Mouse (Mus musculus) stomach, embryonic 16.5 days (tissue): ENCODE measurements around the gene Kif1c. TPM values are rescaled to one million over a fixed set of nuclear protein-coding genes. Genes with fewer than 3 reads are reported as not detected.

Source experiments
- ATAC-seq: fragments of 200-750 bp; cut with Nextera tagmentation; 2 replicates; pipeline ENCODE4 v1.8.0; 2017; ENCODE audit warnings: moderate number of reproducible peaks, moderate TSS enrichment; ENCODE audit not compliant: insufficient read depth, low FRiP score
- H3K27ac ChIP-seq: fragments of 300-500 bp; sonication (generic); 2 replicates; pipeline ENCODE4 v1.5.1; 2014; ENCODE audit warnings: low read length
- H3K27me3 ChIP-seq: fragments of 300-500 bp; sonication (generic); 2 replicates; pipeline ENCODE4 v1.6.1; 2014; ENCODE audit warnings: low read length, control low read depth, mixed read lengths; ENCODE audit not compliant: control insufficient read depth, insufficient read depth
- H3K36me3 ChIP-seq: fragments of 300-500 bp; sonication (generic); 2 replicates; pipeline ENCODE4 v1.6.1; 2014; ENCODE audit warnings: low read length; ENCODE audit not compliant: control insufficient read depth, insufficient read depth
- H3K4me1 ChIP-seq: fragments of 300-500 bp; sonication (generic); 2 replicates; pipeline ENCODE4 v1.6.1; 2014; ENCODE audit warnings: low read length, control low read depth, mixed read lengths; ENCODE audit not compliant: control insufficient read depth, insufficient read depth
- H3K4me2 ChIP-seq: fragments of 300-500 bp; sonication (generic); 2 replicates; pipeline ENCODE4 v1.6.1; 2014; ENCODE audit warnings: low read depth, low read length, mixed read lengths
- H3K4me3 ChIP-seq: fragments of 300-500 bp; sonication (generic); replicated peaks from 2 replicates; pipeline ENCODE4 v1.5.1; 2014; ENCODE audit warnings: mild to moderate bottlenecking, low read length
- H3K9ac ChIP-seq: fragments of 300-500 bp; sonication (generic); 2 replicates; pipeline ENCODE4 v1.6.1; 2014; ENCODE audit warnings: low read length
- H3K9me3 ChIP-seq: fragments of 300-500 bp; sonication (generic); replicated peaks from 2 replicates; pipeline ENCODE4 v1.6.1; 2016; ENCODE audit warnings: low read length, control low read depth; ENCODE audit not compliant: control insufficient read depth
- WGBS: fragments of 180-500 bp; shearing (Covaris S2); extraction: QIAGEN DNeasy Blood & Tissue Kit; methylation state at CpG from one replicate; pipeline ENCODE4 v1.1.7; 2014; 5-methylcytosine and 5-hydroxymethylcytosine counted together
- polyA plus RNA-seq: library from polyadenylated mRNA; unstranded; fragments of >200 nt; fragmentation: Nextera tagmentation; extraction: Ambion mirVana; gene quantifications from 2 replicates; pipeline ENCODE4 v1.2.1, GENCODE M21; 2015

Gene Kif1c
- polyA plus RNA-seq, 1 experiment from 2014 or later = 3.0 TPM

DNA sequence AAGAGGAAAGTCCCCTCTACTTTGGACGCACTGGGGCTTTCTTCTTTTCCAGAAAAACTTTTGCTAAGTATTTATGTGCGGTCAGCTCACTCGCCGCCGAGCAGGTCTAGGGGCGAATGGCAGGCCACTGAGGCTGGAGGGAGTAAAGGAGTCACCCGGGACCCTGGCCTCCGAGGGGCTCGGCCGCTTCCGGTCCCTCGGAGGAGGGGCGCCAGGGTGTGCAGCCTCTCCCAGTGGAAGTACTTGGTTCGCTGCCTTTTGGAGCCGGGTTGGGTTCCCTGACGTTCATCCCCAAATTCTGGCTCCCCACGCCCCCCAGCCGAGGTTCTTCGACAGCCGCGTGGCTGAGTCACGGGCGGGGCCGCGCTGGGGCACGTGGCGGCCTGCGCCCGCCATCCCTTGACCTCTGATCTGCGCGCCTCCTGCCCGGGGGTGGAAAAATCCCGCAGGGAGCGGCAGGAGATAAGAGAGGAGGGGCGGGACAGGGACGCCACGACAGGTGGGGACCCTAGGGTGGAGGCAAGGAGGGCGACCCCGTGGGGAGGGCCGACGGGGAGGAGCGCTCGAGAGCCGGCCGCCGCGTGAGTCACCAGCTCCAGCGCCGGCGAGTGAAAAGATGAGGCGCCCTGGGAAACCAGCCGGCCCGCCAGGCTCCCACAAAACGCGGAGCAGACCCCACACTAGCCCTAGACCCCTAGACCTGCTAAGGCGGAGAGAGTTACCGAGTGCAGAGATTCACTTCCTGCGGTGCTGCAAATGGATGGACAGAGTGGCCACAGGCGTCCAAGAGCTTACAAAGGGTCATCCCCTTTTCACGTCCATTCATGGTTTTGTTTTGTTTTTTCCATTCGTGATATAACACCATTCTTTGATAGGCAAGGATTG, 44.5 kb upstream of the Kif1c start:
- Histone ChIP-seq H3K9me3 (no peaks in the 10 kb centered on the region), H3K9ac (peak overlapping the region; percentile 99), H3K36me3 (peaks cover 12% of the 10 kb centered on the region), H3K4me1 (peaks cover 41% of the 10 kb centered on the region), H3K27me3 (no peaks in the 10 kb centered on the region), H3K4me3 (peak overlapping the region; percentile 100), H3K4me2 (peak overlapping the region; percentile 92), H3K27ac (peak overlapping the region; percentile 99)
- under 1% methylated on average over 61 of the region's 61 CpGs for WGBS
- peak; percentile 51 for ATAC-seq

DNA sequence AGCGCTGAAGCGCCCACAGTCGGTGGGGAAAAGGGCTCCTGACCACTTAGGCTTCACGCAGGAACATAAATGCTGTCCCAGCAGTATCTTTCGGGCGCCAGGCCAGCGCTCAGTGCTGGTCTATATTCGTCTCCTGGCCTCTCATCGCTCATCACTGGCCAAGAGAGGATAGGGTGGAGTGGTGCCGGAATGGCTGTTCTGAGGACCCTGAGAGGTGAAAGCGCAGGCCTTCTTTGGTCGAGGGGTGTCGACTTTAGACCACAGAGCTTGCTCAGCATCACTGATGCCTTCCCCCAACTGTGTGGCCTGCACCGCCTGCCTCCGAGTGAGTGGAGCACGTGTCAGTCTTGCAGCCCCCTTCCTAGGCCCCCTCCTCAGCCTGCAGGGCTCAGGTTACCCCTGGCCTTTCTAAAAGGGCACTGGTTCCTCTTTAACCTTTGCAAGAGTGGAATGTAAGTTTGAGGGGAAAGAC, 43.9 kb upstream of the Kif1c start:
- Histone ChIP-seq H3K36me3 (peaks cover 9% of the 10 kb centered on the region), H3K9me3 (no peaks in the 10 kb centered on the region), H3K27ac (peak overlapping the region; percentile 99), H3K4me3 (peak overlapping the region; percentile 100), H3K27me3 (no peaks in the 10 kb centered on the region), H3K4me1 (peaks cover 34% of the 10 kb centered on the region), H3K4me2 (peak overlapping the region; percentile 92), H3K9ac (peak overlapping the region; percentile 99)
- WGBS = 9% methylated on average over 16 of the region's 16 CpGs
- ATAC-seq = no peak

DNA sequence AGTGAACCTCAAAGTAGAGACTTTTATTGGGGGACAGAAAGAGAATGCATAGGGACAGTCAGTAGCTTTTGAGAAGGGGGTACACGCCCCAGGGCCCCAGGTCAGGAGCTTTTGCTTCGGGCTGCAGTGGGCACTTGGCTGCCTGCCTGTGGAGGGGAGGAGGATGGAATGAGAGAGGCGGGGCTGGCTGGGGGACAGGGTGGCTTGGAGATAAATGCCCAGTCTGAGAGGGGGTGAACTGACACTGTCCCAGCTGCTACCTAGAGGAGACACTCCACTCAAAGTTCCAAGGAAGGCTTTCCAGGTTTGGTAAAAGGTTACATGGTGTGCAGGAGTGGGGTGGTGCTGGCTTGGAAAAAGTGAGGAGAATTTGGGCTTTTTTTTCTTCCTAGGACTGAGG, 43.4 kb upstream of the Kif1c start, which contains the start of gene Eno3:
Gene Eno3, plus strand, starts transcription at position 239 of the 400 bp plus-strand sequence.
- H3K27me3 ChIP-seq = no peaks in the 10 kb centered on the region
- WGBS = 16% methylated on average over 3 of the region's 3 CpGs
- peaks cover 30% of the 10 kb centered on the region for H3K4me1 ChIP-seq
- H3K9ac ChIP-seq = peak within 1 kb of the TSS; percentile 99
- H3K27ac ChIP-seq = peak within 1 kb of the TSS; percentile 99
- H3K4me2 ChIP-seq = peak within 1 kb of the TSS; percentile 92
- no peak for ATAC-seq
- H3K36me3 ChIP-seq = peaks cover 7% of the 10 kb centered on the region
- no peaks in the 10 kb centered on the region for H3K9me3 ChIP-seq
- H3K4me3 ChIP-seq = peak within 1 kb of the TSS; percentile 100

- no peak overlapping the region for H3K9ac ChIP-seq
- H3K4me2 ChIP-seq = no peak overlapping the region
- 0 out of 2 replicates have a peak overlapping the region, but pooled peaks have one; percentile 99 for H3K27ac ChIP-seq
These were observed 42.8 kb upstream of the Kif1c start for GRCm38 (mm10) chr11:70657573-70657972.

DNA sequence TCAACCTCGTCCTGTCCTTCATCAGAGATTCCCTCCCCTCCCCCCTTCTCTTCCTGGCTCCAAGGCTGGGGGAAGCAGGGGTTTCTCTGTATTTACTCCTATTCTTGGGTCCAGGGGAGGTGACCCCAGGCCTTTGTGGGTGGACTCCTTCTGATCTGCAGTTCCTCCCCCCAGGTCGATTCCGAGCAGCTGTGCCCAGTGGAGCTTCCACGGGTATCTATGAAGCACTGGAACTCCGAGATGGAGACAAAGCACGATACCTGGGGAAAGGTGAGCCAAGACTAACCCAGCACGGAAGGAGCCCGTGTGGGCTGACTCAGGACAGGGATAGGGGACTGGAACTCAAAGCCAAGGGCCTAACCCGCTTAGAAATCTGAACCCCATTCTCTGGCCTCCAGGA, 42.4 kb upstream of the Kif1c start:
- H3K4me1 ChIP-seq = peaks cover 20% of the 10 kb centered on the region
- no peak for ATAC-seq
- H3K36me3 ChIP-seq = no peaks in the 10 kb centered on the region
- no peak overlapping the region for H3K9ac ChIP-seq
- H3K27ac ChIP-seq = no peak overlapping the region
- H3K9me3 ChIP-seq = no peaks in the 10 kb centered on the region
- WGBS = 55% methylated on average over 9 of the region's 9 CpGs
- H3K27me3 ChIP-seq = no peaks in the 10 kb centered on the region
- H3K4me3 ChIP-seq = no peak overlapping the region
- H3K4me2 ChIP-seq = no peak overlapping the region

More at GRCm38 (mm10) chr11:70657573-70657972, 42.8 kb upstream of the Kif1c start:
- no peak for ATAC-seq
- H3K9me3 ChIP-seq = no peaks in the 10 kb centered on the region
- H3K36me3 ChIP-seq = 0 out of 2 replicates have a peak, but pooled peaks cover under 1% of the 10 kb centered on the region
- no peaks in the 10 kb centered on the region for H3K27me3 ChIP-seq
- no peak overlapping the region for H3K4me3 ChIP-seq
- peaks cover 24% of the 10 kb centered on the region for H3K4me1 ChIP-seq
- WGBS = 50% methylated on average over 6 of the region's 6 CpGs

DNA sequence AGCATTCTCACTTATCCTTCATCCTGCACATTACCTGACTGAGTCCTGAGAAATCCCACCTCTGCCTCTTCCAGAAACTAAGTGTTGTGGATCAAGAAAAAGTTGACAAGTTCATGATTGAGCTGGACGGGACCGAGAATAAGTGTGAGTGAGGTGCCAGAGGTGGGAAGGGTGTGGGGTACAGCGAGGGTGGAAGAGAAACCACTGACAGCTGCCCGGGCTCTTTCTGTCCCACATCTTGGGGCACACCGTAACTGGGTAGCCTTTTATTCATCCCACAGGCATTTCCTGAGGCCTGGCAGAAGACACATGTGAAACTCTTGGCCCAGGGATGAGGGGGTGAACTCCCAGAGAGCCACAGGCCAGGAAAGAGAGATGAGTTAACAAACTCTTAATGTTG, 41.8 kb upstream of the Kif1c start:
- ATAC-seq = no peak
- WGBS = 65% methylated on average over 5 of the region's 5 CpGs
- no peaks in the 10 kb centered on the region for H3K9me3 ChIP-seq
- H3K4me3 ChIP-seq = no peak overlapping the region
- no peak overlapping the region for H3K4me2 ChIP-seq
- H3K36me3 ChIP-seq = 0 out of 2 replicates have a peak, but pooled peaks cover under 1% of the 10 kb centered on the region
- no peaks in the 10 kb centered on the region for H3K27me3 ChIP-seq
- H3K27ac ChIP-seq = no peak overlapping the region
- no peak overlapping the region for H3K9ac ChIP-seq
- H3K4me1 ChIP-seq = peaks cover 20% of the 10 kb centered on the region

- Histone ChIP-seq H3K4me3 (no peak overlapping the region), H3K36me3 (peaks cover 4% of the 10 kb centered on the region; the same call in 1 of the 2 replicates), H3K4me1 (peaks cover 20% of the 10 kb centered on the region), H3K9ac (no peak overlapping the region), H3K27me3 (no peaks in the 10 kb centered on the region), H3K4me2 (no peak overlapping the region), H3K27ac (no peak overlapping the region), H3K9me3 (no peaks in the 10 kb centered on the region)
- WGBS = 60% methylated on average over 8 of the region's 8 CpGs
- ATAC-seq = no peak
These were observed 41.4 kb upstream of the Kif1c start for GRCm38 (mm10) chr11:70658942-70659341.

DNA sequence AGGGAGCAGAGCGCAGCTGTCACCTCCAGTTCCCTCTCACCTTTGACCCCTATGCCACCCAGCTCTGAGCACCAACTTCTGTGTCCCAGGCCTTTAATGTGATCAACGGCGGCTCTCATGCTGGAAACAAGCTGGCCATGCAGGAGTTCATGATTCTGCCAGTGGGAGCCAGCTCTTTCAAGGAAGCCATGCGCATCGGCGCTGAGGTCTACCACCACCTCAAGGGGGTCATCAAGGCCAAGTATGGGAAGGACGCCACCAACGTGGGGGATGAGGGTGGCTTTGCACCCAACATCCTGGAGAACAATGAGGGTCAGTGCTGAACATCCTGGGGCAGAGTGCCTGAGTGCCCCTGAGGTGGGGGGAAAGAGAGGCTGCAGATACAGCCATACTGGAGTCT, 39.8 kb upstream of the Kif1c start:
- Histone ChIP-seq H3K4me2 (no peak overlapping the region), H3K9me3 (no peaks in the 10 kb centered on the region), H3K9ac (no peak overlapping the region), H3K4me3 (no peak overlapping the region), H3K36me3 (peaks cover 15% of the 10 kb centered on the region), H3K27ac (no peak overlapping the region), H3K4me1 (peaks cover 20% of the 10 kb centered on the region), H3K27me3 (no peaks in the 10 kb centered on the region)
- no peak for ATAC-seq
- 87% methylated on average over 8 of the region's 8 CpGs for WGBS

DNA sequence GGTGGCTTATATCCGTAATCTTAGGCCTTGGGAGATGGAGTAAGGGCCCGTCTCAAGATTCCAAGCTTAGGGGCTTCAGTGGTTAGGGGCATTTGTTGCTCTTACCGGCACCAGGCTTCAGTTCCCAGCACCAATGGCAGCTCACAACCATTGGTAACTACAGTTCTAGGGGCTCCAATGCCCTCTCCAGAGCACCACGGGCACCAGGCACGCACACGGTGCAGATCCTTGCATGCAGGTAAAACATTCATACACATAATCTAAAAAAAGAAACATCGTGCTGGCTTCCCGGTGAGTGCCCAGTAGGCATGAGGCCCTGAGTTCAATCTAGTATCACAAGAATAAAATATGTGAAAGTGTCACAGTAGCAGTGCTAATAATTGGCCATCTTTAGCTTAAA, 37.2 kb upstream of the Kif1c start:
- no peak for ATAC-seq
- Histone ChIP-seq H3K4me1 (peaks cover 10% of the 10 kb centered on the region), H3K36me3 (peaks cover 15% of the 10 kb centered on the region), H3K9me3 (no peaks in the 10 kb centered on the region), H3K9ac (no peak overlapping the region), H3K27ac (no peak overlapping the region), H3K4me3 (no peak overlapping the region), H3K27me3 (no peaks in the 10 kb centered on the region), H3K4me2 (no peak overlapping the region)
- 90% methylated on average over 8 of the region's 8 CpGs for WGBS
